Comparison of ENCODE assay signal across 8 mouse cellular contexts in the genomic region with DNA sequence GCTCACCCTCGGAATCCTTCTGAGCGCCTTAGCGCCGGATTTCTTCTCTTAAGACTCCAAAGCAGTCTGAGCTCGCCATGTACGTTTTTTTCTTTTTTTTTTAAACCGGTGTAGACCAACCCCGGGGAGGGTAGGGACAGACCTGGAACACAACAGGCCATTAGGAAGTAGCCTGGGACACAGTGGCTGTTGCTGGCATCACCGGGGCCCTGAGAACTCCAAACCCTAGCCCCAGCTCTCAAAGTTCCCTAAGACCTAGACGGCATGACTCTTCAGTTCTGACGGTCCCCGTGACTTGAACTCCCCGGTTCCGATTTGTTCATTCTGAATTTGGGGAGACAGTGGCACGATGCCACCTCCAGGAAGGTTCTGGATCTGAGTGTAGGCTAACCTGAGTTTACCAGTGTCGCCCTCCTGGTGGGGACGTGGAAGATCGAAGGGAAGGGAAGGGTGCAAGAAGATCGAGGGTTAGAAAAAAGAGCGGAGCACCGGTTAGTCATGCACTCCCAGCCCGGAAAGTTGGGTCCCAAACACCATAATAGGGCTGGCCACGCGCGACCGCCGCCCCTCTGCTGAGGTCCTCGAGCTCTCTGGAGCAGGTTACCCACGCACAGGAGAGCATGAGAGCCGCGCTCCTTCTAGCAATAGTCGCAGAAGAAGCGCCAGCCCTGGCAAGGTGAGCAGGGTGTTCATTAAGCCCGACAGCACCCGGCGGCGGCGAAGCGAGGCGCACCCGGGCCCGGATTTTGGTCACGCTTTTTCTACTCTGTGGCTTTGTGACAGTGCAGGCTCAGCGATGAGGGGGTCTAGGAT. TPM values are rescaled to one million over a fixed set of nuclear protein-coding genes. Genes with fewer than 3 reads are reported as not detected.
DNase-seq lines count a peak whose midpoint lies in the region; ATAC-seq and TF ChIP-seq lines count a peak whose summit lies in the region.

Tob2 (minus strand) TSS at position 280 of the 813 bp plus-strand sequence.

- no peak for TF ChIP-seq CTCF in thymus, adult 2 months (IDR thresholded peaks at IDR 0.05; ENCODE audit: borderline replicate concordance, control insufficient read depth, extremely low read depth, insufficient read depth, low read length, poor library complexity)

- no peaks in the 10 kb centered on the region for H3K36me3 ChIP-seq in forebrain, embryonic 16.5 days (ENCODE audit: control insufficient read depth, insufficient read depth)
- no peaks in the 10 kb centered on the region for H3K36me3 ChIP-seq in neural tube, embryonic 14.5 days (ENCODE audit: control insufficient read depth, insufficient read depth, low read length)
- H3K36me3 ChIP-seq in thymus, adult 2 months (ENCODE audit: control insufficient read depth, insufficient read depth, low read length) = no peaks in the 10 kb centered on the region

- peak within 1 kb of the TSS; percentile 81 for H3K9ac ChIP-seq in forebrain, embryonic 16.5 days (replicated peaks; ENCODE audit: low read depth, low read length)
- H3K9ac ChIP-seq in neural tube, embryonic 14.5 days (replicated peaks; ENCODE audit: low read depth, low read length) = peak within 1 kb of the TSS; percentile 59

- H3K4me2 ChIP-seq in forebrain, embryonic 16.5 days (ENCODE audit: low read length) = peak within 1 kb of the TSS; percentile 83
- H3K4me2 ChIP-seq in neural tube, embryonic 14.5 days (ENCODE audit: low read depth, low read length) = peak within 1 kb of the TSS; percentile 98

- TF ChIP-seq POLR2A in thymus, adult 2 months (IDR thresholded peaks at IDR 0.05; ENCODE audit: control insufficient read depth, extremely low read depth, insufficient read depth, low read length, poor library complexity) = no peak; the same call in 1 of the 2 replicates

- H3K9me3 ChIP-seq in forebrain, embryonic 16.5 days (ENCODE audit: control insufficient read depth, low read length) = no peaks in the 10 kb centered on the region
- H3K9me3 ChIP-seq in neural tube, embryonic 14.5 days (ENCODE audit: control insufficient read depth, low read length) = no peaks in the 10 kb centered on the region

- peak; percentile 44 for DNase-seq in ES-CJ7 (ENCODE audit: low read depth, low spot score)
- peak; percentile 75 for DNase-seq in cerebellum, adult 11 months
- peak; percentile 62 to 68 for DNase-seq in heart, postnatal 14 days
- no peak for DNase-seq in large intestine, adult 2 months (ENCODE audit: low read depth, low spot score)
- DNase-seq in lung, adult 18-20 months = peak; percentile 73 to 78
- DNase-seq in thymus, adult 2 months = peak; percentile 74

- H3K4me1 ChIP-seq in forebrain, embryonic 16.5 days (replicated peaks; ENCODE audit: control insufficient read depth, insufficient read depth, low read length) = peaks cover 34% of the 10 kb centered on the region
- peaks cover 11% of the 10 kb centered on the region; the same call in 1 of the 2 replicates for H3K4me1 ChIP-seq in neural tube, embryonic 14.5 days (ENCODE audit: control insufficient read depth, insufficient read depth, low read length)
- H3K4me1 ChIP-seq in thymus, adult 2 months (replicated peaks; ENCODE audit: control insufficient read depth, insufficient read depth, low read length) = peaks cover 12% of the 10 kb centered on the region

- peak within 1 kb of the TSS; percentile 83 for H3K4me3 ChIP-seq in forebrain, embryonic 16.5 days (replicated peaks; ENCODE audit: low read length)
- peak within 1 kb of the TSS; percentile 65 for H3K4me3 ChIP-seq in neural tube, embryonic 14.5 days (ENCODE audit: low read depth, low read length)
- peak within 1 kb of the TSS; percentile 94 for H3K4me3 ChIP-seq in thymus, adult 2 months (ENCODE audit: control insufficient read depth, insufficient read depth, low read length)

- no peak for ATAC-seq in forebrain, embryonic 16.5 days
- ATAC-seq in neural tube, embryonic 14.5 days (ENCODE audit: low read depth) = peak; percentile 5; the same call in 1 of the 2 replicates

- no peaks in the 10 kb centered on the region for H3K27me3 ChIP-seq in forebrain, embryonic 16.5 days (replicated peaks; ENCODE audit: control insufficient read depth, insufficient read depth, low read length)
- H3K27me3 ChIP-seq in neural tube, embryonic 14.5 days (ENCODE audit: control insufficient read depth, insufficient read depth, low read length) = no peaks in the 10 kb centered on the region
- H3K27me3 ChIP-seq in thymus, adult 2 months (ENCODE audit: control insufficient read depth, insufficient read depth, low read length) = no peaks in the 10 kb centered on the region

- intact Hi-C loops in heart, postnatal 14 days (cut with DNase I) = loop anchor here (2.0 kb wide), 2 partner anchors 20 to 48 kb away; no protein-coding TSS in a partner anchor

- WGBS in forebrain, embryonic 16.5 days = under 1% methylated on average over 44 of the region's 44 CpGs
- 1% methylated on average over 44 of the region's 44 CpGs for WGBS in large intestine, adult 2 months
- WGBS in neural tube, embryonic 14.5 days = under 1% methylated on average over 44 of the region's 44 CpGs
- under 1% methylated on average over 44 of the region's 44 CpGs for WGBS in thymus, adult 2 months

- H3K27ac ChIP-seq in forebrain, embryonic 16.5 days (ENCODE audit: low read length) = peak within 1 kb of the TSS; percentile 93
- peak within 1 kb of the TSS; percentile 94 for H3K27ac ChIP-seq in neural tube, embryonic 14.5 days (ENCODE audit: low read depth, low read length)
- peak within 1 kb of the TSS; percentile 98 for H3K27ac ChIP-seq in thymus, adult 2 months (ENCODE audit: control insufficient read depth, insufficient read depth, low read length)

RNA-seq across cellular contexts. Expression of gene Tob2, which starts in this region (rescaled TPM):
- 19.4 and 23.8 TPM in 2 replicates for polyA plus RNA-seq in forebrain, embryonic 16.5 days (2015; fragmentation: Nextera tagmentation; extraction: Ambion mirVana)
- 100 to 1,000 TPM; 119 to 131 TPM for total RNA-seq in heart, postnatal 14 days (2021)
- 16.5 and 29.7 TPM in 2 replicates for polyA plus RNA-seq in large intestine, adult 2 months (2012; rRNA removed)
- 12.4 and 13.4 TPM in 2 replicates for polyA plus RNA-seq in neural tube, embryonic 14.5 days (2014; fragmentation: Nextera tagmentation; extraction: Ambion mirVana)
- 64.6 and 76.1 TPM in 2 replicates for polyA plus RNA-seq in thymus, adult 2 months (2012; rRNA removed)
